Mouse (Mus musculus): ENCODE measurements at regions not wholly inside any gene's neighbourhood (a gene's known extent, or its start where the extent isn't known, plus 50 kb on each side); places are given as distances from the start of the nearest gene placed in this dataset.
"Not testable (repeated sequence)": the region's sequence is repeated elsewhere in the genome, so short reads cannot be mapped to it uniquely, and the experiment has no call there.

- no peak overlapping the region for H3K4me2 ChIP-seq
- WGBS, result 81% methylated on average over 3 of the region's 3 CpGs
- H3K4me3 ChIP-seq (ENCODE audit: low read depth, low read length), result no peak overlapping the region
- ATAC-seq (replicated peaks; ENCODE audit: low FRiP score) (no peak), DNase-seq (ENCODE audit: low spot score) (no peak)
- H3K9ac ChIP-seq (ENCODE audit: low read depth, low read length), result no peak overlapping the region
- no peaks in the 10 kb centered on the region for H3K9me3 ChIP-seq (ENCODE audit: control insufficient read depth, low read length)
- H3K36me3 ChIP-seq (ENCODE audit: control insufficient read depth, insufficient read depth, low read length), result no peaks in the 10 kb centered on the region
- H3K4me1 ChIP-seq (replicated peaks; ENCODE audit: control insufficient read depth, insufficient read depth, low read length), result no peaks in the 10 kb centered on the region
- H3K27ac ChIP-seq (ENCODE audit: low read depth, low read length), result no peak overlapping the region
- no peaks in the 10 kb centered on the region for H3K27me3 ChIP-seq (replicated peaks; ENCODE audit: control insufficient read depth, insufficient read depth, low read length)
These were observed 137.0 kb downstream of the Srek1 start for GRCm38 (mm10) chr13:103637414-103637813.

GRCm38 (mm10) chr13:103636595-103636994 is 137.8 kb downstream of the Srek1 start:
- Histone ChIP-seq H3K27ac (ENCODE audit: low read depth, low read length) (no peak overlapping the region), H3K27me3 (replicated peaks; ENCODE audit: control insufficient read depth, insufficient read depth, low read length) (no peaks in the 10 kb centered on the region), H3K4me1 (replicated peaks; ENCODE audit: control insufficient read depth, insufficient read depth, low read length) (no peaks in the 10 kb centered on the region), H3K9ac (ENCODE audit: low read depth, low read length) (no peak overlapping the region), H3K36me3 (ENCODE audit: control insufficient read depth, insufficient read depth, low read length) (no peaks in the 10 kb centered on the region), H3K9me3 (ENCODE audit: control insufficient read depth, low read length) (no peaks in the 10 kb centered on the region), H3K4me3 (ENCODE audit: low read depth, low read length) (no peak overlapping the region), H3K4me2 (no peak overlapping the region)
- 82% methylated on average over 2 of the region's 2 CpGs for WGBS
- ATAC-seq (replicated peaks; ENCODE audit: low FRiP score) (no peak), DNase-seq (ENCODE audit: low spot score) (no peak)

GRCm38 (mm10) chr13:103623810-103624209 is 150.6 kb downstream of the Srek1 start:
- no peak for ATAC-seq (replicated peaks; ENCODE audit: low FRiP score)
- 81% methylated on average over 2 of the region's 2 CpGs for WGBS
- no peak for DNase-seq (ENCODE audit: low spot score)
- Histone ChIP-seq H3K4me2 (no peak overlapping the region), H3K9ac (ENCODE audit: low read depth, low read length) (no peak overlapping the region), H3K9me3 (ENCODE audit: control insufficient read depth, low read length) (no peaks in the 10 kb centered on the region), H3K36me3 (ENCODE audit: control insufficient read depth, insufficient read depth, low read length) (no peaks in the 10 kb centered on the region), H3K4me3 (ENCODE audit: low read depth, low read length) (no peak overlapping the region), H3K27ac (ENCODE audit: low read depth, low read length) (no peak overlapping the region), H3K27me3 (replicated peaks; ENCODE audit: control insufficient read depth, insufficient read depth, low read length) (no peaks in the 10 kb centered on the region), H3K4me1 (replicated peaks; ENCODE audit: control insufficient read depth, insufficient read depth, low read length) (no peaks in the 10 kb centered on the region)

- no peak for DNase-seq (ENCODE audit: low spot score)
- H3K27ac ChIP-seq (ENCODE audit: low read depth, low read length), result no peak overlapping the region
- no peaks in the 10 kb centered on the region for H3K36me3 ChIP-seq (ENCODE audit: control insufficient read depth, insufficient read depth, low read length)
- 65% methylated on average over 6 of the region's 6 CpGs for WGBS
- H3K9me3 ChIP-seq (ENCODE audit: control insufficient read depth, low read length), result no peaks in the 10 kb centered on the region
- ATAC-seq (replicated peaks; ENCODE audit: low FRiP score), result no peak
- no peak overlapping the region for H3K9ac ChIP-seq (ENCODE audit: low read depth, low read length)
- H3K4me1 ChIP-seq (replicated peaks; ENCODE audit: control insufficient read depth, insufficient read depth, low read length), result no peaks in the 10 kb centered on the region
- H3K4me3 ChIP-seq (ENCODE audit: low read depth, low read length), result no peak overlapping the region
- no peaks in the 10 kb centered on the region for H3K27me3 ChIP-seq (replicated peaks; ENCODE audit: control insufficient read depth, insufficient read depth, low read length)
- no peak overlapping the region for H3K4me2 ChIP-seq
These were observed 151.1 kb downstream of the Srek1 start for GRCm38 (mm10) chr13:103623319-103623718.

GRCm38 (mm10) chr13:103622324-103622723 is 152.1 kb downstream of the Srek1 start:
- no peak overlapping the region for H3K4me2 ChIP-seq
- ATAC-seq (replicated peaks; ENCODE audit: low FRiP score), result no peak
- H3K4me3 ChIP-seq (ENCODE audit: low read depth, low read length), result no peak overlapping the region
- H3K9me3 ChIP-seq (ENCODE audit: control insufficient read depth, low read length), result no peaks in the 10 kb centered on the region
- H3K9ac ChIP-seq (ENCODE audit: low read depth, low read length), result no peak overlapping the region
- no peaks in the 10 kb centered on the region for H3K4me1 ChIP-seq (replicated peaks; ENCODE audit: control insufficient read depth, insufficient read depth, low read length)
- 58% methylated on average over 5 of the region's 5 CpGs for WGBS
- no peaks in the 10 kb centered on the region for H3K36me3 ChIP-seq (ENCODE audit: control insufficient read depth, insufficient read depth, low read length)
- H3K27me3 ChIP-seq (replicated peaks; ENCODE audit: control insufficient read depth, insufficient read depth, low read length), result no peaks in the 10 kb centered on the region
- DNase-seq (ENCODE audit: low spot score), result no peak
- H3K27ac ChIP-seq (ENCODE audit: low read depth, low read length), result no peak overlapping the region

GRCm38 (mm10) chr13:103620958-103621357 is 153.4 kb downstream of the Srek1 start:
- H3K4me3 ChIP-seq (ENCODE audit: low read depth, low read length); ATAC-seq (replicated peaks; ENCODE audit: low FRiP score); H3K4me1 ChIP-seq (replicated peaks; ENCODE audit: control insufficient read depth, insufficient read depth, low read length); H3K4me2 ChIP-seq; DNase-seq (ENCODE audit: low spot score); H3K27me3 ChIP-seq (replicated peaks; ENCODE audit: control insufficient read depth, insufficient read depth, low read length); H3K9ac ChIP-seq (ENCODE audit: low read depth, low read length); H3K27ac ChIP-seq (ENCODE audit: low read depth, low read length); H3K9me3 ChIP-seq (ENCODE audit: control insufficient read depth, low read length); H3K36me3 ChIP-seq (ENCODE audit: control insufficient read depth, insufficient read depth, low read length): not testable (repeated sequence)
- 86% methylated on average over 5 of the region's 5 CpGs for WGBS

GRCm38 (mm10) chr13:103613333-103613725 is 161.1 kb downstream of the Srek1 start:
- Histone ChIP-seq H3K36me3 (ENCODE audit: control insufficient read depth, insufficient read depth, low read length) (no peaks in the 10 kb centered on the region), H3K9me3 (ENCODE audit: control insufficient read depth, low read length) (no peaks in the 10 kb centered on the region), H3K27me3 (replicated peaks; ENCODE audit: control insufficient read depth, insufficient read depth, low read length) (no peaks in the 10 kb centered on the region), H3K9ac (ENCODE audit: low read depth, low read length) (no peak overlapping the region), H3K4me2 (no peak overlapping the region), H3K4me1 (replicated peaks; ENCODE audit: control insufficient read depth, insufficient read depth, low read length) (no peaks in the 10 kb centered on the region), H3K27ac (ENCODE audit: low read depth, low read length) (no peak overlapping the region), H3K4me3 (ENCODE audit: low read depth, low read length) (no peak overlapping the region)
- no peak for DNase-seq (ENCODE audit: low spot score)
- WGBS, result 83% methylated on average over 10 of the region's 10 CpGs
- ATAC-seq (replicated peaks; ENCODE audit: low FRiP score), result no peak

GRCm38 (mm10) chr13:103612720-103613332 is 161.6 kb downstream of the Srek1 start:
- H3K27me3 ChIP-seq (replicated peaks; ENCODE audit: control insufficient read depth, insufficient read depth, low read length), result no peaks in the 10 kb centered on the region
- H3K36me3 ChIP-seq (ENCODE audit: control insufficient read depth, insufficient read depth, low read length), result no peaks in the 10 kb centered on the region
- WGBS, result 70% methylated on average over 11 of the region's 11 CpGs
- no peak overlapping the region for H3K27ac ChIP-seq (ENCODE audit: low read depth, low read length)
- no peak for ATAC-seq (replicated peaks; ENCODE audit: low FRiP score)
- no peak overlapping the region for H3K9ac ChIP-seq (ENCODE audit: low read depth, low read length)
- no peak for DNase-seq (ENCODE audit: low spot score)
- no peaks in the 10 kb centered on the region for H3K4me1 ChIP-seq (replicated peaks; ENCODE audit: control insufficient read depth, insufficient read depth, low read length)
- H3K4me3 ChIP-seq (ENCODE audit: low read depth, low read length), result no peak overlapping the region
- H3K4me2 ChIP-seq, result no peak overlapping the region
- no peaks in the 10 kb centered on the region for H3K9me3 ChIP-seq (ENCODE audit: control insufficient read depth, low read length)

GRCm38 (mm10) chr13:103602302-103602701 is 172.1 kb downstream of the Srek1 start:
- Histone ChIP-seq H3K9me3 (ENCODE audit: control insufficient read depth, low read length) (no peaks in the 10 kb centered on the region), H3K27ac (ENCODE audit: low read depth, low read length) (no peak overlapping the region), H3K36me3 (ENCODE audit: control insufficient read depth, insufficient read depth, low read length) (no peaks in the 10 kb centered on the region), H3K4me3 (ENCODE audit: low read depth, low read length) (no peak overlapping the region), H3K4me1 (replicated peaks; ENCODE audit: control insufficient read depth, insufficient read depth, low read length) (no peaks in the 10 kb centered on the region), H3K9ac (ENCODE audit: low read depth, low read length) (no peak overlapping the region), H3K4me2 (no peak overlapping the region), H3K27me3 (replicated peaks; ENCODE audit: control insufficient read depth, insufficient read depth, low read length) (no peaks in the 10 kb centered on the region)
- ATAC-seq (replicated peaks; ENCODE audit: low FRiP score) (no peak), DNase-seq (ENCODE audit: low spot score) (no peak)
- WGBS, result 83% methylated on average over 5 of the region's 5 CpGs

All from liver, embryonic 11.5 days (tissue).